Mouse (Mus musculus) retina, postnatal 1 day (tissue): Measurements from ENCODE around the gene Ing1.

Experiments
- DNase-seq: peaks from one replicate; pipeline ENCODE4 v3.0.0-alpha.2; 2012

The Ing1 gene

DNA sequence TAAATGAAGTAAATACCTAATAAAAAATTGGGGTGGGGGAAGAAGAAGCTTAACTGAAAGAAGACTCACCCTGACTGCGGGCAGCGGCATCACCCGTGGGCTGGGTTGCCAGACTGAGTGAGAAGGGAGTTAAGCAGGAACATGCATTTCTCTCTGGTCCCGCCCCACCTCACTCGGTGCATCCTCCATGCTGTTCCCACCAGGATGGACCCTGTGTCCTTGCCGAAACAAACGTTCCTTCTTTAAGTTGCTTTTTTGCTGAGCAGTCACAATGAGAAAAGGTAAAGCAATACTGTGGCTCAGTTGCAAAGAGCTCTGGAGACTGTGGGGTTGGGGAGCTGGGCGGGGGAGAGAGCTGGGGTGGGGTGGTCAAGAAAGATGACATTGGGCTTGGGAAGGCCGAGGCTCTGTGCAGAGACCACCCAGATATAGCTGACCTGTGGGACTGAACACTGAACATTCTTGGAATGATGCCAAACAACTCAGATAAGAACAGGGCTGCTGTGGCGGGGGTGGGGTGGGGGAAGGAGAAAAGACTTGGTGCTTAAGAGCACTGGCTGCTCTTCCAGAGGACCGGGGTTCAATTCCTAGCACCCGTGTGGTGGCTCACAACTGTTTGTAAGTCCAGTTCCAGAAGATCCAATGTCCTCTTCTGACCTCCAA is 38.0 kb downstream of the Ing1 start:
- DNase-seq = peak; percentile 27

DNA sequence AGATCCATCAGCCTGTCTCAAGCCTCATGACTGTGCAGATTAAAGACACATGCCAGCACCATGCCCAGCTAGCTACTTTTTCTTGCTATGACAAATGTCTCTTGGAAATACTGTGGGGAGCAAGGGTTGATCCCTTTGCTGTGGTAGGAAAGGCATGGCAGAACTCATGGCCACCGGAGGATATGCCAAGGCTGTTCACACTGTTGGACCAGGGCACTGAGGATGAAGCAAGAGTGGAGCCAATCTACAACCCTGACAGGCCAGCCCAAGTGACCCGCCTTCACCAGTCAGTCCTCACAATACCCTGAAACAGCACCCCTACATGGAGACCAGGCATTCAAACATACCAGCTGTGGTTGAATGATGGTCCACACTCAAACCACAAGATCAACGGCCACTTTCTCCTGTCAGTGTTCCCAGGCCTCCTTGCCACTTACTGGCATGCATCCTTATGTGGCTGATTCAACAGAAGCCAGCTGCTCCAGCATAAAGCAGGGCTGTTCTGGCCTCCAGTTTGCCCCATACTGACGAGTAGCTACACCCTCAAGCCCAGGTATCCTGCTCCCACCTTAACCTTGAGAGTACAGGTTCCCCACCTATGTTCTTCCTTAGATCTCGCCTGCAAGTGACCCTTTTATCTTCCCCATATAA is 45.1 kb downstream of the Ing1 start:
- no peak for DNase-seq

DNA sequence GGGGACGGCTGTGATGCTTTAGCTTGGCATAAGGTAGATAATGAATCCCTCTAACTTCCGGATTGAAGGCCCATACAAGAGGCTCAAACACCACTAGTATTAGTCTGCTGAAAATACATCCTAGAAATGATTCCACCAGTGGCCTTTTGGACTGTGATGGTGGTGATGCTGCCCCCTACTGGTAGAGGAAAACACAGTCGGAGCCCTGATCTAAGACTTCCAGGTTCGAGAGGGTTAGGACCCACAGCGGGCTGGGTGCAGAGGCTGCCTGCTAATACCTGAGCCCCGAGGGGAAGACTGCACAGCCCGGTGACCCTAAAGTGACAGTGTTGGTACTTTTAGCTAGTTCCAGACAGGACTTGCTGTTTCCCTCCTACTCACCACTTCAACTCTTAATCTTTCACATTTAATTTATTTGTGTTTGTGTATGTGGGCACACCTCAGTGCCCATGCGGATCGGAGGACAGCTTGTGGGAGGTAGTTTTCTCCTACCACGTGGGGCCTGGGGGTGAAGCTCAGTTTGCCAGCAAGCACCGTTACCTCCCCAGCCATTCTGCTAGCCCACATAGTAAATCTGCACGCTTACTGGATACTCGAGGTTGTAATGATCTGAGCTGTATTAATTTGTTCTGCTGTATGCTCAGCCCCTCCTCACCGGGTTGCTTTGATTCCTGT is 46.8 kb downstream of the Ing1 start:
- peak; percentile 84 for DNase-seq

DNA sequence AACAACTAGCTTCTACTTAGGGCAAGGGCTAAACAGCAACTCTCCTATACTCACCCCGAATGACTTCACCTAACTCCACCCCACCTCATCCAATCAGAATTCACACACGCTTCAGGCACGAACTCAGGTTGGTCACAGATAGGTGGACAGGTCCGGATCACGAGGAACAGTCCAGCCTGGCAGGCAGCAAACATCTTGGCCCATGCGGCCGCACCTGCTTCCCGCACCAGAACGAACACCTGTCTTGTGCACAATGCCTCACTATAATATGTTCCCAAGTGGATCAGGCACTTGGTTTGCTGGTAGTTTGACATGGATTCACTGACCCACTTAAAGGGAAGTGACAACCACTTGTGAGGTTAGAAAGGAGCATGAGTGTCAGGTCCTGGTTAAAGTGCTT is 53.5 kb downstream of the Ing1 start:
- no peak for DNase-seq
